Mouse (Mus musculus): Measurements from ENCODE around the gene Ephx4. TPM values are rescaled to one million over a fixed set of nuclear protein-coding genes. Genes with fewer than 3 reads are reported as not detected.
A peak's percentile ranks its signal among the peaks of the same experiment; 100 is the strongest.

Gene Ephx4
- polyA plus RNA-seq, 1 experiment from 2014 or later, result 3.9 TPM

DNA sequence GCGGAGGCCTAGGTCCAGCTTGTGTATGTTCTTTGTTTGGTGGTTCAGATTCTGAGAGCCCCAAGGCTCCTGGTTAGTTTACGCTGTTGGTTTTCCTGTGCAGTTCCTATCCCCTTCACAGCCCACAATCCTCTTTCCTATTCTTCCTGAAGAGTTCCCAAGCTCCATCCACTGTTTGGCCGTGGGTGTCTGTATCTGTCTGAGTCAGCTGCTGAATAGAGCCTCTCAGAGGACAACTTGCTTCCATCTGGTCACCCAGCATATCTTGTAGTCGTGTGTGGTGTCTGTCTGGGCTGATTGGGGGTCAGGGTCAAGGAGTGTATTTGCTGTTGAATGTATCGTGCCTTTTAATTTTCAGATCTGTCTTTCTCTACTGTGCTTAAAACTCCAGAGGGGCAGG lies 39.3 kb downstream of the Ephx4 start:
- H3K4me3 ChIP-seq (ENCODE audit: low read depth, low read length), result no peak overlapping the region
- H3K4me1 ChIP-seq (ENCODE audit: control insufficient read depth, insufficient read depth, low read length), result peaks cover 4% of the 10 kb centered on the region; the same call in 1 of the 2 replicates
- no peak overlapping the region for H3K4me2 ChIP-seq (ENCODE audit: low read depth, low read length)
- no peak overlapping the region for H3K9ac ChIP-seq (replicated peaks; ENCODE audit: low read depth, low read length)
- H3K9me3 ChIP-seq (ENCODE audit: control insufficient read depth, low read length), result no peaks in the 10 kb centered on the region
- ATAC-seq (ENCODE audit: low read depth), result no peak
- WGBS, result 91% methylated on average over 5 of the region's 5 CpGs
- no peak overlapping the region for H3K27ac ChIP-seq (ENCODE audit: low read depth, low read length)
- H3K36me3 ChIP-seq (ENCODE audit: control insufficient read depth, insufficient read depth, low read length), result no peaks in the 10 kb centered on the region
- no peaks in the 10 kb centered on the region for H3K27me3 ChIP-seq (ENCODE audit: control insufficient read depth, insufficient read depth, low read length)

DNA sequence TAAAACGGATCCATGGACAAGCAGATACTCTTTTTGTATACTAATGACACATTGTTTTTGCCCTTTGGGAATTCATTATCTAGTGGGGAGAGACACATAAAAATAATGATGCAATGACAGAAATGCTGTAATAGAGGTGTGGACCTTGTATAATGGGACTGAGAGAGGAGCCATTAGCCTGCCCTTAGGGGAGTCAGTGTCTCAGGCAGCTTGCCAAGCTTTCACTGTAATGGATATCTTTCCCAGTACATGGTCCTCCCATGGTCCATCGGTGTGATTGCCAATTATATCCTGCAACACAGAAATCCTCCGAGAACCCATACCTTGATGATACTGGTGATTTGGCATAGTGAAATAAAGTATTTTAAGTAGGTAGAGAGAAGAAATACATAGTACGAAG lies 41.7 kb downstream of the Ephx4 start:
- Histone ChIP-seq H3K9ac (replicated peaks; ENCODE audit: low read depth, low read length) (no peak overlapping the region), H3K27me3 (ENCODE audit: control insufficient read depth, insufficient read depth, low read length) (no peaks in the 10 kb centered on the region), H3K4me3 (ENCODE audit: low read depth, low read length) (no peak overlapping the region), H3K27ac (ENCODE audit: low read depth, low read length) (no peak overlapping the region; the same call in 1 of the 2 replicates), H3K4me1 (ENCODE audit: control insufficient read depth, insufficient read depth, low read length) (no peaks in the 10 kb centered on the region), H3K4me2 (ENCODE audit: low read depth, low read length) (no peak overlapping the region), H3K9me3 (ENCODE audit: control insufficient read depth, low read length) (no peaks in the 10 kb centered on the region), H3K36me3 (ENCODE audit: control insufficient read depth, insufficient read depth, low read length) (no peaks in the 10 kb centered on the region)
- peak; percentile 51; the same call in 1 of the 2 replicates for ATAC-seq (ENCODE audit: low read depth)
- 65% methylated on average over 4 of the region's 4 CpGs for WGBS

DNA sequence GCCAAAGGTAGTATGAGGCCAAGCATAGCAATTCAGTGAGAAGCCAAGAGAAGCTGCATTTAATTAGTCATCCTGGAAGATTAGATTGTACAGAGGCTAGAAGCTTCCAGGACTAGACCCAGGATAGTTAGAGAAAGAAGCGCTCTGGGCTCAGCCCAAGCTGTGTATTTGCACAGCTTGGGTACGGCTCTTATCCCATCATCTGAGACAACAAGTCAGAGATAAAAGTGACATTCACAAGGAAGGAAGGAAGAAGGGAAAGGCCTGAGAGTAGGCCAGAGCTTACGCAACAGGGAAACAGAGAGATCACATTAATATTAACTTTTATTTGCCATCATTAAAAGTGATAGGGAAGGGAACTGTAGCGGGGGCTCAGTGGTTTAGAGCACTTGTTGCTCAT lies 45.4 kb downstream of the Ephx4 start:
- Histone ChIP-seq H3K27ac (ENCODE audit: low read depth, low read length) (no peak overlapping the region), H3K27me3 (ENCODE audit: control insufficient read depth, insufficient read depth, low read length) (no peaks in the 10 kb centered on the region), H3K4me3 (ENCODE audit: low read depth, low read length) (no peak overlapping the region), H3K4me2 (ENCODE audit: low read depth, low read length) (no peak overlapping the region), H3K36me3 (ENCODE audit: control insufficient read depth, insufficient read depth, low read length) (no peaks in the 10 kb centered on the region), H3K4me1 (ENCODE audit: control insufficient read depth, insufficient read depth, low read length) (no peaks in the 10 kb centered on the region), H3K9ac (replicated peaks; ENCODE audit: low read depth, low read length) (no peak overlapping the region), H3K9me3 (ENCODE audit: control insufficient read depth, low read length) (no peaks in the 10 kb centered on the region)
- no peak for ATAC-seq (ENCODE audit: low read depth)
- 88% methylated on average over 4 of the region's 4 CpGs for WGBS

DNA sequence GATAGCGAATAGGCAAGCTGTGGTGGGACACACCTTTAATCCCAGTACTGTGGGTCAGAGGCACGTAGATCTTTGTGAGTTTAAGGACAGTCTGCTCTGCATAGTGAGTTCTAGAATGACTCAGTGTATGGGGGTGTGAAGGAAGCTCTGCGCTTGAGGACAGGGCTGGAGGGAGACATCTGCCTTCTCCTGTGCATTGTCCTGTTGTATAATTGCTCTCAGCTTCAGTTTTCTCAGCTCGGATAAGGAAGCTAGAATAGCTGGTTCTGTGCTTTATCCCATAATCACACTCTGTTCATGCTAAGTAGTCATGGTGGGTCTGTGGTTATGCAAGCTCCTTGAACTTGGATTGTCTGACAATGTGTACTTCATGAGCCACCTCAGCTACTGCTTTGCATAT lies 46.2 kb downstream of the Ephx4 start:
- no peak for ATAC-seq (ENCODE audit: low read depth)
- Histone ChIP-seq H3K27ac (ENCODE audit: low read depth, low read length) (no peak overlapping the region), H3K27me3 (ENCODE audit: control insufficient read depth, insufficient read depth, low read length) (no peaks in the 10 kb centered on the region), H3K9me3 (ENCODE audit: control insufficient read depth, low read length) (no peaks in the 10 kb centered on the region), H3K4me3 (ENCODE audit: low read depth, low read length) (no peak overlapping the region), H3K4me2 (ENCODE audit: low read depth, low read length) (no peak overlapping the region), H3K9ac (replicated peaks; ENCODE audit: low read depth, low read length) (no peak overlapping the region), H3K4me1 (ENCODE audit: control insufficient read depth, insufficient read depth, low read length) (no peaks in the 10 kb centered on the region), H3K36me3 (ENCODE audit: control insufficient read depth, insufficient read depth, low read length) (no peaks in the 10 kb centered on the region)
- WGBS, result 95% methylated on average over 4 of the region's 4 CpGs

DNA sequence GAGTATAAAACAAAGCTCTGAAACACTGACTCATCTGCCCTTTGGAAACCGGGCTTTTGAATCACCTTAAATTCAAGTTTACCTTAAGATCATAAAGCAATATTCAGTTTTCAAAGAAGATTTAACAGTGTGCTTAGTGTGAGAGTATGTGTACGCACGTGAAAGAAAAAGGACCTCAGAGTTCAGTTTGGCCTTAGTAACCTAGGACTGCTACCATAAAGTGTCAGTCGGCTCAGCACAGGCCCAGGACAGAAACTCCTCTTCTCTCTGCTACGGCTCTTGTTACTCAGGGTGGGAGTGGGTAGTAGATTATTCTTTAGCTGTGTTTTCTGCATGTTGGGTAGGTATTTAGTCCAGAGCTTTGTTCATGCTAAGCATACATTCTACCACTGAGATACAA lies 47.1 kb downstream of the Ephx4 start:
- H3K4me3 ChIP-seq (ENCODE audit: low read depth, low read length), result no peak overlapping the region
- no peaks in the 10 kb centered on the region for H3K9me3 ChIP-seq (ENCODE audit: control insufficient read depth, low read length)
- H3K4me2 ChIP-seq (ENCODE audit: low read depth, low read length), result no peak overlapping the region
- no peak overlapping the region for H3K9ac ChIP-seq (replicated peaks; ENCODE audit: low read depth, low read length)
- ATAC-seq (ENCODE audit: low read depth), result no peak
- H3K27ac ChIP-seq (ENCODE audit: low read depth, low read length), result no peak overlapping the region
- no peaks in the 10 kb centered on the region for H3K27me3 ChIP-seq (ENCODE audit: control insufficient read depth, insufficient read depth, low read length)
- no peaks in the 10 kb centered on the region for H3K36me3 ChIP-seq (ENCODE audit: control insufficient read depth, insufficient read depth, low read length)
- H3K4me1 ChIP-seq (ENCODE audit: control insufficient read depth, insufficient read depth, low read length), result no peaks in the 10 kb centered on the region
- WGBS, result 91% methylated on average over 5 of the region's 5 CpGs

DNA sequence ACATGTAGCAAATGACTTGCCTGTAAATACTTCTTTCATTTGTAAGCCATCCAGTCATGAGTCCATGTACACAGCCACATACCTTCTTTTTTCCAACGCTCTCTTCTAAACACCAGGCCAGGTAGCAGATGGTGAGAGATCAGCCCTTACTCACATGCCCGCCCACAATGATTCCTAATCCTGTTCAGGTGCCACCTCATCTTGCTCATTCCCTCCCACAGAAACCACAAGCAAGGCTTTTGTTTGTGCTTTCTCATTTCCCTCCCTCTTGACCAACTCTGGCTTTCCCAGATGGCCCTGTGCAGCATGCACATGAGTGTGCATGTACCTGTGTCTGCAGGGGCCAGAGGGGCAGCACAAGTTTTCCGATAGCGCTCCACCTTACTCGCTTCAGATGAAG lies 47.8 kb downstream of the Ephx4 start:
- Histone ChIP-seq H3K4me2 (ENCODE audit: low read depth, low read length) (no peak overlapping the region), H3K4me3 (ENCODE audit: low read depth, low read length) (no peak overlapping the region), H3K9me3 (ENCODE audit: control insufficient read depth, low read length) (no peaks in the 10 kb centered on the region), H3K4me1 (ENCODE audit: control insufficient read depth, insufficient read depth, low read length) (no peaks in the 10 kb centered on the region), H3K36me3 (ENCODE audit: control insufficient read depth, insufficient read depth, low read length) (no peaks in the 10 kb centered on the region), H3K9ac (replicated peaks; ENCODE audit: low read depth, low read length) (no peak overlapping the region), H3K27me3 (ENCODE audit: control insufficient read depth, insufficient read depth, low read length) (no peaks in the 10 kb centered on the region), H3K27ac (ENCODE audit: low read depth, low read length) (no peak overlapping the region)
- no peak for ATAC-seq (ENCODE audit: low read depth)
- WGBS, result 96% methylated on average over 5 of the region's 5 CpGs

DNA sequence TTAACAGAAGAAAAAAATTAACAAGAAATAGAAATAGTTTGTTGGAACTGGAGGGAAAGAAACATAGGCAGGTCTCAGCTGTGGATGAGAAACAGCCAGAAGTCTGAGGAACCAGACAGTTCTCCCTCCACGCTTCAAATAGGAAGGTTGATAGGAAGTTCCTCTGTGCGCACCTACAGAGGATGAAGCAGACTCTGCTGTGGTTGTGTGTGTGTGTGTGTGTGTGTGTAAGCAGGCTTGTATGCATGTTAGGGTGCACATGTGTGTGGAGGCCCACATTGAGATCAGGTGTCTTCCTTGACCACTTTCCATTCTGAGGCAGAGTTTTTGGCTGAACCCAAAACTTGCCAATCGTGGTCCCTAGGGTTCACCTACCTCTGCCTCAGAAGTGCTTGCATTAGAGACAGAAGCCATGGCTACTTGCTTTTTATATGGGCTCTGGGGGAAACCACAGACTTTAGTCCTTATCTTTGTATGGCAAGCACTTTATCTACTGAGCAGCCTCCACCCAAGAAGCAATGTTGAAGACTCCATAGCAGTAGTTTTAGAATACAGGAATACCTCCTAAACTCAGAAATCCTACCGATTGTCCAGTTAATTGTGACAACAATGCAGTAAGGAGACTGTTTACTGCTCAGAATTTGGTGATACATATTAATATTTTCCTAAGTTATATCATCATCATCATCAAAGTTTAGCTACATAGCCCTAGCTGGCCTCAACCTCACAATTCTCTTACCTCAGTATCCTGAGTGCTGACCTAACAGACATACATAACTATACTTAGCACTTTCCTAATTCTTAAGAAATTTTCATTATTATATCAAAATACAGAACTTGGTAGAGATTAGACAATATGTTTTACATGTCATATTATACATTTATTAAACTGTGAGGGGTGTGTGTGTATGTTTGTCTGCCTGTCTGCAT lies 59.9 kb downstream of the Ephx4 start:
- Histone ChIP-seq H3K9ac (replicated peaks; ENCODE audit: low read depth, low read length) (no peak overlapping the region), H3K9me3 (ENCODE audit: control insufficient read depth, low read length) (no peaks in the 10 kb centered on the region), H3K4me1 (ENCODE audit: control insufficient read depth, insufficient read depth, low read length) (no peaks in the 10 kb centered on the region), H3K4me2 (ENCODE audit: low read depth, low read length) (no peak overlapping the region), H3K27me3 (ENCODE audit: control insufficient read depth, insufficient read depth, low read length) (no peaks in the 10 kb centered on the region), H3K4me3 (ENCODE audit: low read depth, low read length) (no peak overlapping the region), H3K27ac (ENCODE audit: low read depth, low read length) (no peak overlapping the region), H3K36me3 (ENCODE audit: control insufficient read depth, insufficient read depth, low read length) (no peaks in the 10 kb centered on the region)
- 93% methylated on average over 4 of the region's 4 CpGs for WGBS
- no peak for ATAC-seq (ENCODE audit: low read depth)

DNA sequence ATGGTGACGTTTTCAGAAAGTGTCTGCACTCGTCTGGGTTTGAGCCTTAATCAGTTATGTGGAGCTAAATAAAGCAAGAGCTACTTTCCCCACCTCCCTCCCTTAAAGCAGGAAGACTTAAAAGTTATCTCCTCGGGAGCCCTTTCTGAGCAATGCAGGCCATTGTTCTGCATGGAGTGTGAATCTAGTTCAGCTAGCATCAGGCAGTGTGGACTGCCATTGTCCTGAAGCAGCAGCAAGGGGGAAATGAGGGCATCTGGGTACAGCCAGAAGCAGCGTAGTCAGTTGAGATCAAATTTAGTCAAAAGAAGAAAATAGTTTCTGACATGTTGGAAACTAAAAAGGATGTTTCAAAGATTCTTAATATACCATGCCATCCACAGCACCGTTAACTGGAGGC lies 64.0 kb downstream of the Ephx4 start:
- no peaks in the 10 kb centered on the region for H3K27me3 ChIP-seq (ENCODE audit: control insufficient read depth, insufficient read depth, low read length)
- H3K27ac ChIP-seq (ENCODE audit: low read depth, low read length), result no peak overlapping the region
- no peak for ATAC-seq (ENCODE audit: low read depth)
- 36% methylated on average over 5 of the region's 5 CpGs for WGBS
- H3K9ac ChIP-seq (replicated peaks; ENCODE audit: low read depth, low read length), result no peak overlapping the region
- no peaks in the 10 kb centered on the region for H3K4me1 ChIP-seq (ENCODE audit: control insufficient read depth, insufficient read depth, low read length)
- no peaks in the 10 kb centered on the region for H3K36me3 ChIP-seq (ENCODE audit: control insufficient read depth, insufficient read depth, low read length)
- no peak overlapping the region for H3K4me2 ChIP-seq (ENCODE audit: low read depth, low read length)
- no peaks in the 10 kb centered on the region for H3K9me3 ChIP-seq (ENCODE audit: control insufficient read depth, low read length)
- H3K4me3 ChIP-seq (ENCODE audit: low read depth, low read length), result no peak overlapping the region

DNA sequence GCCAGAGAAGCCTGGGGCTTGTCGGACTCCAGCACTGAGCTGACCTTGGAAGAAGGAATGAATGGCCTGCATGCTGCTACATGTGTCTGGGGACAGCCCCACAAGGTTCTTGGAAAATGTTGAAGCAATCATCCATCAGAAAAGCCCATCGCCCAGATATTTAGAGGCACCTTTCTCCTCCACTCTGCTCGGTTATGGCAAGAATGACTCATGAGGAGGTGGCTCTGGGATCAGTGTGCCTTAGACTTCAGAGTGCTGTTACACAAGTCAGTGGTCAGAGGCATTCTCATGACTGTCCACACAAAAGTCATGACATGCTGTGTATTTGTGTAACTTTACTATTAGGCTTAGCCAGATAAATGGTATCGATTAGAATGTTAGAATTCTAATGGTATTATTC lies 64.6 kb downstream of the Ephx4 start:
- Histone ChIP-seq H3K4me2 (ENCODE audit: low read depth, low read length) (no peak overlapping the region), H3K4me3 (ENCODE audit: low read depth, low read length) (no peak overlapping the region), H3K36me3 (ENCODE audit: control insufficient read depth, insufficient read depth, low read length) (no peaks in the 10 kb centered on the region), H3K27me3 (ENCODE audit: control insufficient read depth, insufficient read depth, low read length) (no peaks in the 10 kb centered on the region), H3K27ac (ENCODE audit: low read depth, low read length) (no peak overlapping the region), H3K9ac (replicated peaks; ENCODE audit: low read depth, low read length) (no peak overlapping the region), H3K4me1 (ENCODE audit: control insufficient read depth, insufficient read depth, low read length) (no peaks in the 10 kb centered on the region), H3K9me3 (ENCODE audit: control insufficient read depth, low read length) (no peaks in the 10 kb centered on the region)
- WGBS, result 84% methylated on average over 4 of the region's 4 CpGs
- ATAC-seq (ENCODE audit: low read depth), result no peak

Data from neural tube, embryonic 14.5 days (tissue).